Mouse (Mus musculus): ENCODE measurements at regions not wholly inside any gene's neighbourhood (a gene's known extent, or its start where the extent isn't known, plus 50 kb on each side); places are given as distances from the start of the nearest gene placed in this dataset.

- TF ChIP-seq CTCF (IDR thresholded peaks at IDR 0.05; ENCODE audit: control insufficient read depth, insufficient read depth, low read length) (no peak), POLR2A (IDR thresholded peaks at IDR 0.05; ENCODE audit: borderline replicate concordance, control insufficient read depth, low read depth, low read length) (no peak)
Measured at GRCm38 (mm10) chr2:160067904-160068303, 266.1 kb downstream of the Gm826 start.
